Mouse (Mus musculus): ENCODE measurements at regions not wholly inside any gene's neighbourhood (a gene's known extent, or its start where the extent isn't known, plus 50 kb on each side); places are given as distances from the start of the nearest gene placed in this dataset.
A peak's percentile ranks its signal among the peaks of the same experiment; 100 is the strongest.

DNA sequence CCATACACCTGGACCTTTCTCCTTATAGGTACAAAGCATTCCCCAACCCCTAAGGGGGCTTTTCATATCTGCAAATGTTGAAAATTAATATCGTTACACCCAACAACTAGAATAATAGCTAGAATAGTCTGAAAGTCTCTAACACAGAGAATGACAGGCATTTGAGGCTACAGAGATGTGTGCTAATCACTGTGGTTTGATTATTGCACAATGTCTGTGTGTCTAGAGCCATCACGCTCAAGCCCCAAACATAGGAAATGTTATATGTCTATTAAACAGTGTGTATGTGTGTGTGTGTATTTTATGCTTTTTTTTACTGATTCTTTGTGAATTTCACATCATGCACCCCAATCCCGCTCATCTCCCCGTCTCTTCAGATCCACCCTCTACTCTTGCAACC, 77.2 kb upstream of the Aldh1a3 start:
- Histone ChIP-seq H3K9ac (ENCODE audit: low read length) (no peak overlapping the region), H3K4me2 (replicated peaks; ENCODE audit: low read depth) (no peak overlapping the region), H3K27me3 (ENCODE audit: control insufficient read depth, insufficient read depth, low read length) (no peaks in the 10 kb centered on the region), H3K4me1 (replicated peaks; ENCODE audit: control insufficient read depth, insufficient read depth) (no peaks in the 10 kb centered on the region), H3K36me3 (ENCODE audit: control insufficient read depth, insufficient read depth, low read length) (no peaks in the 10 kb centered on the region), H3K27ac (replicated peaks) (no peak overlapping the region), H3K9me3 (ENCODE audit: control insufficient read depth, low read length) (no peaks in the 10 kb centered on the region), H3K4me3 (ENCODE audit: low read depth, low read length) (no peak overlapping the region)
- DNase-seq (ENCODE audit: low spot score) (no peak), ATAC-seq (ENCODE audit: low FRiP score, low TSS enrichment) (no peak)
- TF ChIP-seq EP300 (optimal IDR thresholded peaks at IDR 0.05) (no peak), CTCF (IDR thresholded peaks at IDR 0.05; ENCODE audit: low read depth) (no peak)
- WGBS = 91% methylated on average over 4 of the region's 4 CpGs

GRCm38 (mm10) chr7:66501425-66501824, 74.1 kb upstream of the Aldh1a3 start:
- no peak for TF ChIP-seq EP300 (optimal IDR thresholded peaks at IDR 0.05)
- no peak for TF ChIP-seq CTCF (IDR thresholded peaks at IDR 0.05; ENCODE audit: low read depth)
- ATAC-seq (ENCODE audit: low FRiP score, low TSS enrichment) (no peak), DNase-seq (ENCODE audit: low spot score) (no peak)
- Histone ChIP-seq H3K9ac (ENCODE audit: low read length) (no peak overlapping the region), H3K27ac (replicated peaks) (no peak overlapping the region), H3K27me3 (ENCODE audit: control insufficient read depth, insufficient read depth, low read length) (no peaks in the 10 kb centered on the region), H3K9me3 (ENCODE audit: control insufficient read depth, low read length) (no peaks in the 10 kb centered on the region), H3K36me3 (ENCODE audit: control insufficient read depth, insufficient read depth, low read length) (no peaks in the 10 kb centered on the region), H3K4me1 (replicated peaks; ENCODE audit: control insufficient read depth, insufficient read depth) (no peaks in the 10 kb centered on the region), H3K4me2 (replicated peaks; ENCODE audit: low read depth) (no peak overlapping the region), H3K4me3 (ENCODE audit: low read depth, low read length) (no peak overlapping the region)
- 50% methylated on average over 6 of the region's 6 CpGs for WGBS

DNA sequence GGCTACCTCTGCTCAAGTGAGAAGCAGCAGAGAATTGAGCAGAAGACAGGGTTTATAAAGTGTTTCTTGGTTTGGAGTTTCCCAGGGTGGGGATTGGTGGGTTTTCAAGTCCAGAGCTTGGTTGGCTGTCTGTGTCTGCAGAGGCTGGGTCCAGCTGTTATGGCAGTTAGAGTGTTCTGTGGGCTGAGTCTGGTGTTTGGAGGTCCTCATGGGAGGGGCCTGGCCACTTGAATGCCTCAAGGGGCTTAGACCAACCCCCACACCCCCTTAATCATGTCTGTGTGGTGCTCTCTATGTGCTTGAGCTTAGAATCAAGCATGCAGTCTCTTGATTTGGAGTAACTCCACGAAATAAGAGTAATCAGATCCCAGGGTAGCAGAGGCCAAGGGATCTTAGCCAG, 70.2 kb upstream of the Aldh1a3 start:
- no peak for DNase-seq (ENCODE audit: low spot score)
- WGBS = 34% methylated on average over 1 of the region's 1 CpGs
- TF ChIP-seq EP300 (optimal IDR thresholded peaks at IDR 0.05) = no peak
- no peak for TF ChIP-seq CTCF (IDR thresholded peaks at IDR 0.05; ENCODE audit: low read depth)

GRCm38 (mm10) chr7:66493216-66493885, 66.0 kb upstream of the Aldh1a3 start:
- TF ChIP-seq CTCF (IDR thresholded peaks at IDR 0.05; ENCODE audit: low read depth) (no peak), EP300 (optimal IDR thresholded peaks at IDR 0.05) (no peak)
- no peak overlapping the region for H3K4me3 ChIP-seq (ENCODE audit: low read depth, low read length)
- H3K4me2 ChIP-seq (replicated peaks; ENCODE audit: low read depth) = no peak overlapping the region
- no peak overlapping the region for H3K9ac ChIP-seq (ENCODE audit: low read length)
- WGBS = 72% methylated on average over 10 of the region's 10 CpGs
- DNase-seq (ENCODE audit: low spot score) = no peak
- H3K27me3 ChIP-seq (ENCODE audit: control insufficient read depth, insufficient read depth, low read length) = no peaks in the 10 kb centered on the region
- ATAC-seq (ENCODE audit: low FRiP score, low TSS enrichment) = no peak
- H3K27ac ChIP-seq (replicated peaks) = no peak overlapping the region
- no peaks in the 10 kb centered on the region for H3K36me3 ChIP-seq (ENCODE audit: control insufficient read depth, insufficient read depth, low read length)
- H3K4me1 ChIP-seq (replicated peaks; ENCODE audit: control insufficient read depth, insufficient read depth) = no peaks in the 10 kb centered on the region
- H3K9me3 ChIP-seq (ENCODE audit: control insufficient read depth, low read length) = no peaks in the 10 kb centered on the region

More for the DNA sequence above, 70.2 kb upstream of the Aldh1a3 start:
- H3K9ac ChIP-seq (ENCODE audit: low read length) = no peak overlapping the region
- H3K4me2 ChIP-seq (replicated peaks; ENCODE audit: low read depth) = no peak overlapping the region
- no peak overlapping the region for H3K4me3 ChIP-seq (ENCODE audit: low read depth, low read length)
- H3K27me3 ChIP-seq (ENCODE audit: control insufficient read depth, insufficient read depth, low read length) = no peaks in the 10 kb centered on the region
- no peaks in the 10 kb centered on the region for H3K4me1 ChIP-seq (replicated peaks; ENCODE audit: control insufficient read depth, insufficient read depth)
- no peak for ATAC-seq (ENCODE audit: low FRiP score, low TSS enrichment)
- no peaks in the 10 kb centered on the region for H3K9me3 ChIP-seq (ENCODE audit: control insufficient read depth, low read length)
- no peak overlapping the region for H3K27ac ChIP-seq (replicated peaks)
- H3K36me3 ChIP-seq (ENCODE audit: control insufficient read depth, insufficient read depth, low read length) = no peaks in the 10 kb centered on the region

DNA sequence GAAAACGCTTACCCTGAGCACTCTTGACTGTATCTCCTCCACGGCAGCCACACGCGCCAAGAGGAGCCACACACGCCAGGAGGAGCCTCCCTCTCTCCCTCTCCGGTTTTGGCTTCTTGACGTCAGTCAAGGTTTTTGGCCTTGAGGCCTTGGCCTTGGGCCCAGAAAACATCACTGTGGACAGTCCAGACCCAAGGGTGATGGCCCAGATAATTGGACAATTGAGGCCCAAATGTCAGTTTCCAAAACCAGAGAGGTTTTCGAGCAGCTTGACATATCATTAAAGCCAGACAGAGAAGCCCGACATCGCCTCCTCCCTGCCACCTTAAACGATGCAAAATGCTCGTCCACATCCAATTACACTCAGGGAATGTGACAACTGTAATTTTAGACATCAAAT, 65.4 kb upstream of the Aldh1a3 start:
- no peak overlapping the region for H3K27ac ChIP-seq (replicated peaks)
- H3K27me3 ChIP-seq (ENCODE audit: control insufficient read depth, insufficient read depth, low read length) = no peaks in the 10 kb centered on the region
- no peaks in the 10 kb centered on the region for H3K36me3 ChIP-seq (ENCODE audit: control insufficient read depth, insufficient read depth, low read length)
- no peak overlapping the region for H3K9ac ChIP-seq (ENCODE audit: low read length)
- WGBS = 77% methylated on average over 12 of the region's 12 CpGs
- no peak overlapping the region for H3K4me3 ChIP-seq (ENCODE audit: low read depth, low read length)
- DNase-seq (ENCODE audit: low spot score) (no peak), ATAC-seq (ENCODE audit: low FRiP score, low TSS enrichment) (no peak)
- no peaks in the 10 kb centered on the region for H3K4me1 ChIP-seq (replicated peaks; ENCODE audit: control insufficient read depth, insufficient read depth)
- TF ChIP-seq EP300 (optimal IDR thresholded peaks at IDR 0.05) (no peak), CTCF (IDR thresholded peaks at IDR 0.05; ENCODE audit: low read depth) (0 out of 2 replicates have a peak, but pooled peaks have one; percentile 5)
- H3K4me2 ChIP-seq (replicated peaks; ENCODE audit: low read depth) = no peak overlapping the region
- no peaks in the 10 kb centered on the region for H3K9me3 ChIP-seq (ENCODE audit: control insufficient read depth, low read length)

GRCm38 (mm10) chr7:66491501-66491900, 64.2 kb upstream of the Aldh1a3 start:
- Histone ChIP-seq H3K9ac (ENCODE audit: low read length) (no peak overlapping the region), H3K4me3 (ENCODE audit: low read depth, low read length) (no peak overlapping the region), H3K4me2 (replicated peaks; ENCODE audit: low read depth) (no peak overlapping the region), H3K9me3 (ENCODE audit: control insufficient read depth, low read length) (no peaks in the 10 kb centered on the region), H3K36me3 (ENCODE audit: control insufficient read depth, insufficient read depth, low read length) (no peaks in the 10 kb centered on the region), H3K4me1 (replicated peaks; ENCODE audit: control insufficient read depth, insufficient read depth) (no peaks in the 10 kb centered on the region), H3K27me3 (ENCODE audit: control insufficient read depth, insufficient read depth, low read length) (no peaks in the 10 kb centered on the region), H3K27ac (replicated peaks) (no peak overlapping the region)
- no peak for DNase-seq (ENCODE audit: low spot score)
- ATAC-seq (ENCODE audit: low FRiP score, low TSS enrichment) = no peak
- TF ChIP-seq CTCF (IDR thresholded peaks at IDR 0.05; ENCODE audit: low read depth) = no peak
- TF ChIP-seq EP300 (optimal IDR thresholded peaks at IDR 0.05) = no peak
- WGBS = 51% methylated on average over 2 of the region's 2 CpGs

Measured in stomach, postnatal 0 days (tissue).